19 mouse cellular contexts compared by ENCODE assay signal in genomic region chr4:120275487-120275886, GRCm38 (mm10). TPM values are rescaled to one million over a fixed set of nuclear protein-coding genes. Genes with fewer than 3 reads are reported as not detected.
DNase-seq lines count a peak whose midpoint lies in the region; TF ChIP-seq lines count a peak whose summit lies in the region.
"Had no signal": no experiment of that assay in that cellular context is flagged by ENCODE, and none has a peak within 500 bp of the region (broad histone marks: within the 10 kb centered on the region; RNA-seq: fewer than 3 reads in every experiment).

No protein-coding gene starts in this region.

- H3K27ac ChIP-seq in kidney, adult 2 months (ENCODE audit: insufficient read depth, low read depth, low read length) = no peak overlapping the region
- H3K27ac ChIP-seq: embryonic facial prominence, embryonic 10.5 days; forebrain, embryonic 13.5 days; heart, embryonic 15.5 days; hindbrain, embryonic 10.5 days; hindbrain, embryonic 14.5 days had no signal

- H3K36me3 ChIP-seq in kidney, adult 2 months (ENCODE audit: control insufficient read depth, insufficient read depth, low read length) = no peaks in the 10 kb centered on the region
- H3K36me3 ChIP-seq: embryonic facial prominence, embryonic 10.5 days; heart, embryonic 15.5 days; hindbrain, embryonic 10.5 days had no signal

- no peak for TF ChIP-seq POLR2A in kidney, adult 2 months (IDR thresholded peaks at IDR 0.05; ENCODE audit: low read depth, low read length)

- H3K4me3 ChIP-seq in kidney, adult 2 months (ENCODE audit: insufficient read depth, low read depth, low read length) = no peak overlapping the region
- H3K4me3 ChIP-seq: embryonic facial prominence, embryonic 10.5 days; forebrain, embryonic 13.5 days; heart, embryonic 15.5 days; hindbrain, embryonic 10.5 days had no signal

- 65% methylated on average over 9 of the region's 9 CpGs for WGBS in kidney, adult 2 months
- WGBS in large intestine, adult 2 months = 38% methylated on average over 9 of the region's 9 CpGs

- no peak for TF ChIP-seq CTCF in kidney, adult 2 months (conservative IDR thresholded peaks at IDR 0.05; ENCODE audit: insufficient read depth, insufficient read length, low read depth, low read length)

- no peaks in the 10 kb centered on the region for H3K27me3 ChIP-seq in kidney, adult 2 months (replicated peaks; ENCODE audit: control insufficient read depth, insufficient read depth, low read length)

- H3K4me1 ChIP-seq in kidney, adult 2 months (ENCODE audit: control insufficient read depth, insufficient read depth, low read length) = no peaks in the 10 kb centered on the region

- DNase-seq in kidney, adult 2 months = peak; percentile 10
- DNase-seq in kidney, postnatal 4 days = no peak
- DNase-seq in ES-CJ7 (ENCODE audit: low read depth, low spot score) = peak; percentile 42
- peak; percentile 52 for DNase-seq in ZHBTc4 (ENCODE audit: low read depth, low spot score)
- peak; percentile 45 for DNase-seq in large intestine, adult 2 months (ENCODE audit: low read depth, low spot score)
- DNase-seq in urinary bladder, adult 2 months (ENCODE audit: low spot score) = no peak
- DNase-seq in cerebellum, adult 11-12 months = no peak
- no peak for DNase-seq in right cerebral cortex, postnatal 10 days (ENCODE audit: low spot score in 2 of 2)
- DNase-seq: adrenal gland, postnatal 14 days; cerebellum, adult 2 months; cerebellum, postnatal 10 days; forebrain, postnatal 0 days; heart, adult 18-20 months; heart, postnatal 14 days had no signal

RNA-seq across cellular contexts. Expression of gene Foxo6, which starts 11.7 kb away (rescaled TPM):
- 0.41 and 0.61 TPM in 2 replicates for polyA plus RNA-seq in kidney, adult 2 months (2012; rRNA removed)
- polyA plus RNA-seq in large intestine, adult 2 months (2012; rRNA removed) = 6.9 and 7.9 TPM in 2 replicates
- 2.2 and 2.6 TPM in 2 replicates for polyA plus RNA-seq in urinary bladder, adult 2 months (2012; rRNA removed)

Comparison
In these comparisons a context has a peak if more than half of its experiments do, and no peak if none do; other contexts are left out.
1. DNase-seq: peak in kidney, adult 2 months (single experiment), ES-CJ7 (single experiment), ZHBTc4 (single experiment) and large intestine, adult 2 months (single experiment); none in kidney, postnatal 4 days (0 of 2), urinary bladder, adult 2 months (single experiment), cerebellum, adult 11-12 months (single experiment) and right cerebral cortex, postnatal 10 days (0 of 2).